Mouse (Mus musculus) thymus, postnatal 14 days (tissue): ENCODE measurements around the gene Xrcc4.

ENCODE experiments used
- DNase-seq: peaks from one replicate; pipeline ENCODE4 v3.0.0; 2021

The Xrcc4 gene

GRCm38 (mm10) chr13:89929477-89929876 is 159.9 kb downstream of the Xrcc4 start:
- no peak for DNase-seq

GRCm38 (mm10) chr13:89918814-89919481 is 170.5 kb downstream of the Xrcc4 start:
- no peak for DNase-seq

- no peak for DNase-seq
Measured at GRCm38 (mm10) chr13:89914332-89914731, 175.1 kb downstream of the Xrcc4 start.

GRCm38 (mm10) chr13:89913891-89914290 is 175.5 kb downstream of the Xrcc4 start:
- DNase-seq, result no peak

- no peak for DNase-seq
Measured at GRCm38 (mm10) chr13:89906120-89906519, 183.3 kb downstream of the Xrcc4 start.

GRCm38 (mm10) chr13:89899066-89899465 is 190.3 kb downstream of the Xrcc4 start:
- DNase-seq, result no peak

GRCm38 (mm10) chr13:89892140-89892539 is 197.3 kb downstream of the Xrcc4 start:
- no peak for DNase-seq

- no peak for DNase-seq
Measured at GRCm38 (mm10) chr13:89890159-89890558, 199.2 kb downstream of the Xrcc4 start.

- no peak for DNase-seq
Measured at GRCm38 (mm10) chr13:89889074-89889473, 200.3 kb downstream of the Xrcc4 start.

GRCm38 (mm10) chr13:89883523-89883922 is 205.9 kb downstream of the Xrcc4 start:
- DNase-seq, result no peak

- no peak for DNase-seq
Measured at GRCm38 (mm10) chr13:89881281-89881680, 208.1 kb downstream of the Xrcc4 start.

- DNase-seq, result no peak
Measured at GRCm38 (mm10) chr13:89878832-89879468, 210.5 kb downstream of the Xrcc4 start.

GRCm38 (mm10) chr13:89875499-89875898 is 213.9 kb downstream of the Xrcc4 start:
- no peak for DNase-seq

- DNase-seq, result no peak
Measured at GRCm38 (mm10) chr13:89872725-89873124, 216.7 kb downstream of the Xrcc4 start.

GRCm38 (mm10) chr13:89854139-89854538 is 235.3 kb downstream of the Xrcc4 start:
- no peak for DNase-seq

- DNase-seq, result no peak
Measured at GRCm38 (mm10) chr13:89850746-89851145, 238.7 kb downstream of the Xrcc4 start.

- DNase-seq, result no peak
Measured at GRCm38 (mm10) chr13:89849955-89850354, 239.5 kb downstream of the Xrcc4 start.

- DNase-seq, result no peak
Measured at GRCm38 (mm10) chr13:89838635-89839034, 250.8 kb downstream of the Xrcc4 start.

GRCm38 (mm10) chr13:89834485-89834884 is 254.9 kb downstream of the Xrcc4 start:
- no peak for DNase-seq

- DNase-seq, result no peak
Measured at GRCm38 (mm10) chr13:89833053-89833670, 256.2 kb downstream of the Xrcc4 start.

- DNase-seq, result no peak
Measured at GRCm38 (mm10) chr13:89828429-89828970, 260.9 kb downstream of the Xrcc4 start.

- no peak for DNase-seq
Measured at GRCm38 (mm10) chr13:89827838-89828237, 261.6 kb downstream of the Xrcc4 start.

GRCm38 (mm10) chr13:89814543-89814942 is 274.9 kb downstream of the Xrcc4 start:
- DNase-seq, result no peak

GRCm38 (mm10) chr13:89812169-89812568 is 277.2 kb downstream of the Xrcc4 start:
- DNase-seq, result no peak
